Mouse (Mus musculus): ENCODE measurements around the gene Ercc6. TPM values are rescaled to one million over a fixed set of nuclear protein-coding genes. Genes with fewer than 3 reads are reported as not detected.

Gene Ercc6
- total RNA-seq (2017): 28.4 and 33.1 TPM in 2 replicates

DNA sequence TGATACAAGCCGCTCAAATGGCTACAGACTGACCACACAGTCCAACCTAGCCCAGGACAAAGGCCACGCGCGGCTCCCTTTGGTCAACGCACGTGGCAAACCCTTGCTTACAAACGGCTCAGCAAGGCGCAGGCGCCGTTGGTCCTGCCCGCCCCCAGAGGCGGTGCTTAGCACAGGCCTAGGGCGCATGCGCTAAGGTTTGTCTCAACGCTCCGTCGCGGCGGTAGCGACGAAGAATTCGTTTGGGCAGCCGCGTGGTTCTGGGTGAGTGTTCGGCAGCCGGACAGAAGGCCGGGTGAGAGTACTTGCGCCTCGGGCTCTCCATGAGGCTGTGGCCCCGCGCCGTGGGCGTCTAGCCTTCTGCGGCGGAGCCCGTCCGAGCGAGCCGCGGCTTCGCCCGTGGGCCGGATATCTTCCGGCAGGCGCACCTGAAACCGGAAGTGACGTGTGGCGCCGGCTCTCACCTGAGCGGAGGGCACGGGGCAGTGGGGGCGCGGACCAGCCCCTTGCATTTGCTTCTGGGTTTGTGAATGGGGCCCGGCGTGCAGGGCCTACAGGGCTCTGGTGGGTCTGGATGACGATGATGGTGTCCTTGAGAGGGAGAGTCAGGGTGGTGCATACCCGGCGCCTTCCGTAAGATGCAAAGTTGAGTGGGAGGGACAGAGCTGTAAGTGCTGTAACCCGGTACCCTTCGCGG is at the start of gene Ercc6:
Gene Ercc6 (plus strand): TSS at position 186 of the 697 bp plus-strand sequence.
- ATAC-seq (ENCODE audit: extremely low read depth, insufficient number of reproducible peaks, low FRiP score, poor library complexity, severe bottlenecking): peak; percentile 73

DNA sequence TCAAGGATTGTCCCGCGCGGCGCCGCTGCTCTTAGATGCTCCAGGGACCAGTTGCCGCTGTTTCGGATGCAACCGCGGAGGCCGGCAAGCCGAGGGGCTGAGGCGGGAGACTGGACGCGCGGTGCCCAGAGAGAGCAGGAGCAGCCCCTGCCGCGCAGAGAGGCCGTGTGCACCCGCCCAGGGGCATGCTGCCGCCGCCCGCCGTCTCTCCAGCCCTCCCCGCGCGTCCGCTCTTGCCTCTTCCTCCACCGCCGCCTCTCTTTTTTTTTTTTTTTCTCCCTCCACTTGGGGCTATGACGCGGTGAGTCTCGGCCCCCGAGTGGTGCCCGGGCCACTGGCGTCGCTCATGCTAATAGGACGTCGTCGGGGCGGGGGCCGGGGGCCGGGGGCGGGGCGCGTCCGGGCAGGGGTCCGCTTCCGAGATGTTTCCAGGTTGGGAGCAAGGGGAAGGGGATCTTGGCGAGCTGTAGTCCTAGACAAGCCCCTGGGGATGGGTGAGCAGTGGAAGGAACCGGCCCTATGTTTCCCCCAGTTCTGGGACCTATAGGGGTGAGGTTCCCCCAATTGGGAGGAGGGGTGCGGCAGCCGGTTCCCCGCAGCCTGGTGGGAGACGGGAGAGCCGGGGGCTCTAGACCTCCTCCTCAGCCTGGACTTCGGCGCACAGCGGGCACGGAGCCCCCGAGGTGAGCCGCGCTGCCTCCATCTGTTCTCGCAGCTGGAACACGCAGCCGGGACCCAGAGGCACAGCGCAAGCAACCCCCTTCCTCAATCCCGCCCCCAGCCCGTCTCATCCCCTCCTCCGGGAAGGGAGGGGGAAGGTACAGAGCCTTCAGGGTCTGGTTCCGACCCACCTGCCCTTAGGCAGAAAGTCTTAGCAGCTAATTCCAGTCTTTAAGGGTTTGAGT is 48.5 kb upstream of the Ercc6 start, which contains the start of gene Slc18a3:
Gene Slc18a3 (minus strand): TSS at position 250 of the 905 bp plus-strand sequence.
- no peak for ATAC-seq (ENCODE audit: extremely low read depth, insufficient number of reproducible peaks, low FRiP score, poor library complexity, severe bottlenecking)

DNA sequence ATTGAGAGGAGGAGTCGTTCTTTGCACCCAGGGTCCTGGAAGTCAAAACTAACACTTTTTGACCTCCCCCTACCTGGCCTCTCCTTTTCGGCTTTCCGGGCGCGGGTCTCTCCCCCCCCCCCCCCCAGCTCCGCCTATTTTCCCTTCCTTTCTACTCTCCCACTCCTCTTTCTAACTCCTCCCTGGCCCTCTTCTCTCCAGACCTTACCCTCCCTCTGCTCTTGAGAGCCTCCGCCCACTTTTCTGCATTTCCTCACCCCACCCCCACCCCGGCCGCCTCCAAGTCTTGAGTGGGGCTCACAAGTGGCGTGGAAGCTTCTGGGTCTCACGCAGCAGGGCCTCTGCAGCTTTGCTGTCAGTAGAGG is 47.8 kb upstream of the Ercc6 start:
- ATAC-seq (ENCODE audit: extremely low read depth, insufficient number of reproducible peaks, low FRiP score, poor library complexity, severe bottlenecking): no peak

DNA sequence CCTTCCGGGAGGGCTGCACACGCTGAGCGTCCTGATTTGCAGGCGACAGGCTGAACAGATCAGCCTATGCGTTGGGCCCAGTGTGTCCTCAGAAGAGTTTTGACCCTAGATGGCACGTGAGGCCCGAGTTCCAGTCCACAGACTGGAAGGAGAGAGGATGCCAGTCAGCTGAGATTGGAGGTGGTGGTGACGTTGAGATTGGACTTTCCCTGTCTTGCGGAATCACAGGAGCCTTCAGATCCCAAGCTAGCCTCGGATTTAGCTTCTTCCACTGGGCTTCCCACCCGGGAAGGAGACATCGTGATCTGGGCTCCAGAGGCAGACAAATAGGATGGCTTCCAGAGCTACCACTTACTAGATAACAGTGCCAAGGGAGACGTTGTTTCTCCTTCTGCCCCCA is 47.4 kb upstream of the Ercc6 start, which contains the start of gene Chat:
Gene Chat (minus strand): TSS at position 101 of the 400 bp plus-strand sequence.
- ATAC-seq (ENCODE audit: extremely low read depth, insufficient number of reproducible peaks, low FRiP score, poor library complexity, severe bottlenecking): no peak

DNA sequence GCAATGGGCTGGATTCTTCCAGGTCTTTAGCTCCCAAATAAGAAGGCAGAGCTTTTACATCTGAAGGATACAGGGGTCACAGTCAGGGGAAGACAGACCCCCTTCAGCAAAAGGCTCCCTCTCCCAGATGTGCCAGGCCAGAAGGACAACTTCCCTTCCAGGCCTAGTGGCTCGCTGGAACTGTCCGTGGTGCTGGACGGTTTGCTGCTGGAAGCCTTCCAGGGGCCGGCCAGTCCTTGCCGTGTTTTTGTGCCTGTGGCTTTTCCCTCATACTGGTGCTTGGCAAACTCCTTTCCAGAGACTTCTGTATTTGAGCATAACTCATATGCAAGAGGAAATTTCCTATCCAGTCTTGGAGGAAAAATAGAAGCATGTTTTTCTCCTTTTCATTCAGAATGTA is 45.7 kb upstream of the Ercc6 start:
- ATAC-seq (ENCODE audit: extremely low read depth, insufficient number of reproducible peaks, low FRiP score, poor library complexity, severe bottlenecking): no peak

DNA sequence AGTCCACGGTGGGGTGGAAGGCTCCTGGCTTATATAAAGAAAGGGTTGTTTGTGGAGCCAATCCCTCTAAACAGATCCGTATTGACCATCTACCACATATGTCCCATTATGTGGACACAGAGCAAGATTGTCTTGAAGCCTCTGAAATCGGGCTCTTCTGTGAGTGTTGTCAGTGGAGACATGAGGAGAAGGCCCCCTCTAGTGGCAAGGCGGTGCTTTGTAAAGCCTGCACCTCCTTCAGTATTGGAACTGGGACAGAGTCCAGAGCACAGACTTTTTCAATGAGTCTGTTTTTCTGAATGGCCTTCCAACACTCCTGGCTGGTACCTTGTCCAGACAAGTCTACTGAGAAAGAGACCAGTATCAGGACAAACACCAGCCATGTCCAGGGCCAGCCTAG is 40.3 kb upstream of the Ercc6 start:
- ATAC-seq (ENCODE audit: extremely low read depth, insufficient number of reproducible peaks, low FRiP score, poor library complexity, severe bottlenecking): no peak

DNA sequence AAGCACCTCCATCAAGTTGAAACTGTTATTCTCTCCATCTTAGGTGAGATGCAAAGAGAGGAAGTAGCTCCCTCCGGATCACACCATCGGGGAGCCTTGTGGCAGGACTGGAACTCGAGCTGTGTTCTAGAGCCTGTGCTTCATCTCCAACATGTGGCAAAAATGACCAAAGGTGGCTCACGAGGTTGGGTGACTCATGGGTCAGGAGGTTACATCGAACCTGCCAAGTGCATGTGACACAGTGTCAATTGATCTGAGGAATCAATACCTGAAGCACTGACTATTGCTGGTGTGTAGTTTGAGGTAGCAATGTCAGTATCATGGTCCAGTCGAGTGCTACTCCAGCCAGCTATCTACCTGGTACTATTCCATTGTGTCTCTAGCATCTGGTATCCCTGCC is 36.8 kb upstream of the Ercc6 start:
- no peak for ATAC-seq (ENCODE audit: extremely low read depth, insufficient number of reproducible peaks, low FRiP score, poor library complexity, severe bottlenecking)

DNA sequence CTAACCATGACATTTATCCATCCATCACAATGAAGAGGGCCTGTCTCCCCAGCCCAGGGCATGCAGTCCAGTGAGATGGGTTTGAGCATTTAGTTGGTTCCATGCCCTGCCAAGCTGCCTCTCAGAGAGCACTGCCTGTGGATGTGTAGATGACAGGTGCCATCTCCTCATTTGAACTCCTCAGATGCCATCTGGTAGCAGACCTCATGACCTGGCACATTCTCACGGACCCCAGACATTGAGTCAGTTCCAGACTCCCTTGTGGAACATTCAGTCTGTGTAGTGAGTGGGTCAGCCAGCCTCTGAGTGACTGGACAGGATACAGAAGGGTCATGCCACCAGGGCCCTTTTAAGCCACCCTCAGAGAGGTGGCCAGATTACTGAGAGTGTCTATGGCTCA is 35.7 kb upstream of the Ercc6 start:
- no peak for ATAC-seq (ENCODE audit: extremely low read depth, insufficient number of reproducible peaks, low FRiP score, poor library complexity, severe bottlenecking)

DNA sequence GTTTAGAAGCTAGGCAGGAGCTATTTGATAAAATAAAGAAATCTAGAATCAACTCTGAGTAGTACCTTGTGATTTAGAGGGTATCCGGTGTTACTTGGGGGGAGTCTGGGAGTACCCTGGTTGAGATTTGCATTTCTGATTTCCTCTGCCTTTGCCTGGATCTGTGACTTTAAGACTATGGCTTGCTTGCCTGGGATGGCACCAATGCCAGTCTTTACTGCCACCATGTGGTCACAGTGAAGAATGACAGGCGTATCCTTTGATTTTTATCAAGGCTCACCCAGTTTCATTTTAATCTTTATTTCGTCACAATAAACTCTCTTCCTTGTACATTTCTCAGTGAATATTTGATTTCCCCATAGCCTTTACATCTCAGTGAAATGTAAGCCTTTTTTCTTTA is 31.3 kb upstream of the Ercc6 start:
- no peak for ATAC-seq (ENCODE audit: extremely low read depth, insufficient number of reproducible peaks, low FRiP score, poor library complexity, severe bottlenecking)

DNA sequence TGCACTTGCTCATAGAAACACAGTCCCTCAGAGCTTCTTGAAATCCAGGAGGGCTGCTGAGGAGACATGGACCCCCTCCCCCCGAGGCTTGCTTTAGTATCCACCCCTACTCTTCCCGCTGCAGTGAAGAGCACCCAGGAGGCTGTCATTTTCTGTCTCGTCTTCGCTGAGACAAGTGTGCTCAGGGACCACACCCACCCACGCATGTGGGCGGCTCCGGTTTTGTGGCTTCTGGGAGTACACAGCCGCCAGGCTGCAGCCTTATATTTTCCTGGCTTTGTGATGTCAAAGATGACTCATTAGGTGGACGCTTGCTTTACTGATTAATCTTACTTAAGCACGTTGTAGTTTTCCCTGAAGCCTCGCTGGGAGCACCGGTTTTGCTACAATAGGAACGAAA is 20.8 kb upstream of the Ercc6 start:
- no peak for ATAC-seq (ENCODE audit: extremely low read depth, insufficient number of reproducible peaks, low FRiP score, poor library complexity, severe bottlenecking)

DNA sequence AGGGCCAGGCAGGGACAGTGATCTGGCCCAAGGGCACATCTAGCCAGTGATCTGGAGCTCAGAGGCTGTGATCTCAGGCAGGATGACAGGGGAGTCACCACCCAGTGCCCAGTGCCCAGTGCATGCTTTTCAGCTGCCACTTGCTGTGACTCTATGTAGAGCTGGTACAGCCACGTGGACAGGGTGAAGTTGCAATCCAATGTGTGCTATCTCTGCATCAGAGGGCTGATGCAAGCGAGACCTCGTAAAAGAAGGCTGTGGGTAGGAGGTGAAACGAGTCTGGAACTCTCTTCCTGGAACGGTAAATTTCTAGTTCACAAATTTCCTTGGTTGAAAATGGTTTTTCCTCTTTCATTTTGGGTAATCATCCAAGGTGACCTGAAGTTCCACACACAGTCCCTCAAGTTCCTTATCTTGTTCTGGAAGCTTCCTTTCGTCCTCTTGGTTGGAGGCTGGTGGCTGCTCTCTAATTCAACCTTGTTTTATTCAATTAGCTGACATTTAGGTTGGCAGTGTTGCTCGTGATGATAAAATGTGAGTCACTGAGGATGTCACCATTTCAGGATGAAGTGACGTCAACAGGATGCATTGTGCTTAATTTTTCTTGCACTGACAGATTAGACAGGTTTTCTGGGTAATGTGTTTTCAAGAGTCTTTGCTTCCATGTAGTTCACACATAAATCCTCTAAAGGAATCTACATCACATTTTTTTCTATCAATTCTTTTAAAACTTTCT is 17.0 kb upstream of the Ercc6 start:
- ATAC-seq (ENCODE audit: extremely low read depth, insufficient number of reproducible peaks, low FRiP score, poor library complexity, severe bottlenecking): no peak

DNA sequence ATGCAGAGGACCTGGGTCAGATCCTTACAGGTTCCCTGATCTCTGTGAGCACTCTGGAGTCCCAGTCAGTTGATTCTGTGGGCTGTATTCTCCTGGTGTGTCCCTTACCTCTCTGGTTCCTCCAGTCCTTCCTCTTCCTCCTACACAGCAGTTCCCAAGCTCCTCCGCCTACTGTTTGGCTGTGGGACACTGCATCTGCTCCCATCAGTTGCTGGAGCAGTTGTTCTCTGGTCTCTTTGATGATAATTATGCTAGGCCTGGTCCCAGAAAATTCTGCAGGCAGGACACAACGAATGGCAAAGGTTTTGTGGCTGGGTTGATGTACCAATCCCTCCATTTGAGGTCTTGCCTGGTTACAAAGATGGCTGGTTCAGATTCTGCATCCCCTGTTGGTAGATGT is 12.0 kb upstream of the Ercc6 start:
- no peak for ATAC-seq (ENCODE audit: extremely low read depth, insufficient number of reproducible peaks, low FRiP score, poor library complexity, severe bottlenecking)

DNA sequence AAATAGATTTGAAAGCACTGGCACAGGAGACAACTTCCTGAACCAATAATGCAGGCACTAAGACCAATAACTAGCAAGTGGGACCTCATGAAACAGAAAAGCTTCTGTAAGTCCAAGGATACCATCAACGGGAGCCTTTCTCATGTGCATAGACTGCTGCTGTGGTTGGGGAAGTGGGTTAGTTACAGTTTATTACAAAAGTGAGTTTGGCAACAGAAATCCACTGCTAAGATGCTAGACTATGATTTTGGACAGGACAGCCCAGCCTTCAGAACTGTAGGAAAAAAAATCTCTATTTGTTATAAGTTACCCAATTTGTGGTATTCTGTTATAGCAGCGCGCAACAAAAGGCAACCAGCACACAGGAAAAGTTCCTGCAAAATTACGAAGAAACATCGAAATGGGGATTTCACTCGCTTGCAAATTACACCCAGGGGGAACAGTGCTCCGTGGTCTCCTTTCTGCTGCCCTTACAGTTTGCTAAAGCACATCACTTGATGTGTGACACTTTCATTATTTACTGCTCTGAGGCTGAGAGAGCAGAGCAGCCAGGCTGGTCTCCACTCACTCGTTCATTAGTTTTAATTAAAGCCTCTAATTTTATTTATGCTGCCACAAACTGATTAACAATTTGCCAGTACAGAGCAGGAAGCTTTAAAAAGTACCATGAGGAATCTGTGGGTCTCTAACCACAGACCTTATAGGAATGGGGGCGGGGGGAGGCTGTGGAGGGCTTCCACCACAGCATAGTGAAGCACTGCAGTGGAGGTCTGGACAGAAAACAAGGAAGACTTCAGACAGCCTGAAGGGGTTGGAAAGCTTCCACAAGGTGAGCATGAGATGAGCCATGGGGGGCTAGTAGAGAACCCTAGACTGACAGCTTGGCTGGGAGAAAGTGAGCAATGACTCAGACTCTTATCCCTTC is 10.3 kb upstream of the Ercc6 start:
- no peak for ATAC-seq (ENCODE audit: extremely low read depth, insufficient number of reproducible peaks, low FRiP score, poor library complexity, severe bottlenecking)

DNA sequence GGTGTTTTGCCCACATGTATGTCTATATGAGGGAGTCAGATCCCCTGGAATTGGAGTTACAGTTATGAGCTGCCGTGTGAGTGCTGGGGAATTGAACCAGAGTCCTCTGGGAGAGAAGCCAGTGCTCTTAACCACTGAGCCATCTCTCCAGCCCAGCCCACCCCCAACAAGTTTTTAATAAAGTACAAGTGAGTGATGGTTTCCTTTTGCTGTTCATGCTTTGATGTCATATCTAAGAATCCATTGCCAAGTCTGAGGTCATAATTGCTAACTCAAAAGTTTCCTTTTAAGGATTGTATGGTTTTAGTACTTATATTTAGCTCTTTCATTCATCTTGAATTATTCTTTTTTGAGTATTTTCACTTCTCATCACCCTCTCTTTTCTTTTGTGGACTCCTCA is 9.4 kb upstream of the Ercc6 start:
- no peak for ATAC-seq (ENCODE audit: extremely low read depth, insufficient number of reproducible peaks, low FRiP score, poor library complexity, severe bottlenecking)

DNA sequence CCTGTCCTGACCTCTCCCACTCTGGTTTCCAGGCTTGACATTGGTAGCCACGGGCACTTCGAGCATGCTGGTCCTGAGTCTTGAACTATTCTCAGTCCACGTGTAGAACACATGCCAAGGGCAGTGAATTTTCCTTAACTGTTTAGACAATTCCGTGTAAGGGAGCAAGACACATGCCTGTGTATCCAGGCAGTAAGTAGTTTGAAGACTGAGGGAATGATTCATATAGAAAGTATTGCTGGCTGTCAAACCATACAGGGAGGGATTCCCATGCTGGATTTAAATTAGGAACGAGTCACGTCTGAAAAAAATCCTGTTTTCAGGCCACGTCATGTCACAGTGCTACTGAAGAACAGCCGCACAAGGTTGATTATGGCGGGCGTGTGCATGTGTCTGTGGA is 7.0 kb upstream of the Ercc6 start:
- ATAC-seq (ENCODE audit: extremely low read depth, insufficient number of reproducible peaks, low FRiP score, poor library complexity, severe bottlenecking): no peak

DNA sequence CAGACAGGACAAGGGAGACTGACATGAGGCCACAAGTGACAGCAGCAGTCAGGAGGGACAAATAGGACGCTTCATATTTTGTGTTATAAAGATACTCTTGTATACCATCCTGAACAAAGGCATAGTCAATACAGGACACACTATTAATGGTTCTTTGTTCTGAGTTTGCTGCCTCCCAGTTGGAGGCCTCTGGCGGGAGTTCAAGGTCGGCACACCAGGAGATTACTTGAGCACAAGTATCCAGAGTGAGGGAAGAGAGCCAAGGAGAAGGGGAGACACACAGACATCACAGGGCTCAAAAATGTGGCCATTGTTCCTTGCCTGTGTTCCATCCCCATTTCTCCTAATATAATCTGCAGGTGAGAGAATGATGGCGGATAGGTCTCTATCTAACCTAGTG is 6.1 kb upstream of the Ercc6 start:
- ATAC-seq (ENCODE audit: extremely low read depth, insufficient number of reproducible peaks, low FRiP score, poor library complexity, severe bottlenecking): no peak

DNA sequence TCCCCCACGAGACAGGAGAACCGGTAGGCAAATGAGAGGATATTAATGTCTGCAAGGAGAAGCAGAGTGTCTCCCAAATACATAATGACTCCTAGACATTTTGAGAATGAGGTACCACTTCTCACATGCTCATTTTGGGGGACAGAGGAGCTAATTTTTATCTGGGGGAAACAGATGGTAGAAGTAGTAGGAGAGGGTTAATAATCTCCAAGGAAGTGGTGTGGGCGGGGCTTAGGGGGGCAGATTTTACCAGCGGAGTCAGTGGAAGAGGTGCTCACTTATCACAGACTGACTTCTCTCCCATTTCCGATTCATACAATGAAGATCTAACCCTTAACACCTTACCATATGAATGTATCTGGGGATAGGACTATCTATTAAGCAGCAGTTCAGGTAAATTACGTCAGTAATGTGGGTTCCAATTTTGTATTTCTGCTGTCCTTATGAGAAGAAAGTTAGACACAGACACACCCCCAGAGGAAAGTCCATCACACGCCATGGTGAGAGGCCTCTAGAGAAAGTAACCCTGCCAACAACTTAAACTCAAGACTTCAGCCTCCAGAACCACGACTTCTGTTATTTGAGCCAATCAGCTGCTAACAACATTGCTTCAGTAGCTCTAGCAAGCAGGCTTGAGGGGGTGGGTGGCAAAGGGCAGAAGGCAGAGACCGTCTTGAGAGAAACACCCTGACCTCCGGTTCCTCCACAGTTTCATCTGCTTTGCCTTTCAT is 5.1 kb upstream of the Ercc6 start:
- no peak for ATAC-seq (ENCODE audit: extremely low read depth, insufficient number of reproducible peaks, low FRiP score, poor library complexity, severe bottlenecking)

DNA sequence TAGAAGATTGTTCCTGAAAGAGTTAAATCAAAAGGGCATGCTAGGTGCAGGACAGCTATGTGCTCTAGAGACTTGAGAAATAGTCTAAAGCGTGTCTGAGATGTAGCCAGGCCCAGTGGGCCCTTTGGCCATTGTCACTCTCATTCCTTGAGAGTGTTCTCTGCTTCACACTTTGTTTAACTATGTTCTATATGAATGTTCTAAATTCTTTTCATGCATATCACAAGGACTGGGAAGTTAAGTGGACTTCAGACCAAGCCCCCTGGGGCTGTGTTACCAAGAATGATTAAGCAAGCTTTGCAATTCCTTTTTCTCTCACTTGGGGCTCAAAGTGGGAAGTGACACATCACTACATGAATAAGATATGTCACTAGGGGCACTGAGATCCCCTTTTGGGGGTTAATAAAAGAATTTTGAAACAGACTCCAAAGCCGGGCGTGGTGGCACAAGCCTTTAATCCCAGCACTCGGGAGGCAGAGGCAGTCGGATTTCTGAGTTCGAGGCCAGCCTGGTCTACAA is 3.8 kb upstream of the Ercc6 start:
- no peak for ATAC-seq (ENCODE audit: extremely low read depth, insufficient number of reproducible peaks, low FRiP score, poor library complexity, severe bottlenecking)

Measured in neutrophil, adult 5-6 weeks (primary cell).